Mouse (Mus musculus): Measurements from ENCODE around the gene Gdf10. TPM values are rescaled to one million over a fixed set of nuclear protein-coding genes. Genes with fewer than 3 reads are reported as not detected.

Gene Gdf10
- polyA plus RNA-seq, 1 experiment from 2014 or later = 37.0 TPM

GRCm38 (mm10) chr14:33902783-33903182 lies 20.6 kb upstream of the Gdf10 start:
- Histone ChIP-seq H3K36me3 (no peaks in the 10 kb centered on the region), H3K4me1 (no peaks in the 10 kb centered on the region), H3K4me3 (replicated peaks) (no peak overlapping the region), H3K9ac (no peak overlapping the region), H3K4me2 (replicated peaks) (no peak overlapping the region), H3K27me3 (peaks cover 10% of the 10 kb centered on the region; the same call in 1 of the 2 replicates), H3K27ac (replicated peaks) (no peak overlapping the region), H3K9me3 (replicated peaks) (no peaks in the 10 kb centered on the region)
- no peak for ATAC-seq (ENCODE audit: insufficient number of reproducible peaks, low FRiP score, low TSS enrichment, low read depth)
- 91% methylated on average over 4 of the region's 4 CpGs for WGBS

DNA sequence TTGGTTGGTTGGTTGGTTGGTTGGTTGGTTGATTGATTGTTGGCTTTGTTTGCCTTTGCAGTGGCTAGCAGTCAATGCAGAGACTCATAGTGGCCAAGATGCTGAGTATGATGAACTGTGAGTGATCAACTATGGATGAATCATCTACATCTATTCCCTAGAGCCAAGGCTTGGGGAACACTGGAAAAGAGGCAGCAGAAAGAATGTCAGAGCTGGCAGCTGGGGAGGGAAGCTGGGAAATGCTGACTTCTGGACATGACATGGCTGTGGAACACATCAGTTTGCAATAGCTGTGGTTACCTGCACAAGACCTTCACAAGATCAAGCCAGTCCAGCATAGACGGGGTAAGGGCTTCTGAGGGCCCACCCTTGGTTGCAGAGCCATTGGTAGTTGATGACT lies 20.2 kb upstream of the Gdf10 start:
- H3K27ac ChIP-seq (replicated peaks) = no peak overlapping the region
- no peak overlapping the region for H3K4me2 ChIP-seq (replicated peaks)
- no peaks in the 10 kb centered on the region for H3K9me3 ChIP-seq (replicated peaks)
- no peak overlapping the region for H3K9ac ChIP-seq
- peaks cover 10% of the 10 kb centered on the region; the same call in 1 of the 2 replicates for H3K27me3 ChIP-seq
- no peaks in the 10 kb centered on the region for H3K4me1 ChIP-seq
- no peak overlapping the region for H3K4me3 ChIP-seq (replicated peaks)
- no peak for ATAC-seq (ENCODE audit: insufficient number of reproducible peaks, low FRiP score, low TSS enrichment, low read depth)
- 81% methylated on average over 1 of the region's 1 CpGs for WGBS
- no peaks in the 10 kb centered on the region for H3K36me3 ChIP-seq

DNA sequence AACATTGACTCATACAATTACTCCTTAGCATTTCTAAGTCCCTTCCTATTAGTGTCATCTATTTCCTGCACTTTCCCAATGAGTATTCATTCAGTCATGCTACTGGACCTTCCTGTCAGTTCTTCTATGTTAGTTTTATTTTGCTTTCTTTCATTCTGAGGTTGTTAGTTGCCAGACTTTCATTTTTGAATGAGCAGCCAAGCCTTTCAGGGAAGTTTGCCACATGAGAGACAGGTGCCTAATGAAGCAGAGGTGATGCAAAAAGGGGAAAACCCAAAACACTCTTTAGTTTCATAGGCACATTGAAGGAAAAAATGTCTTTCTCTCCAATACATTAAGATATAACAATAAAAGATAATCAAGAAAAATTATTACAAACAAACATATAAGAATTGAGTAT lies 18.5 kb upstream of the Gdf10 start:
- Histone ChIP-seq H3K9ac (no peak overlapping the region), H3K27me3 (peaks cover 10% of the 10 kb centered on the region; the same call in 1 of the 2 replicates), H3K36me3 (no peaks in the 10 kb centered on the region), H3K4me1 (no peaks in the 10 kb centered on the region), H3K27ac (replicated peaks) (no peak overlapping the region), H3K4me2 (replicated peaks) (no peak overlapping the region), H3K9me3 (replicated peaks) (no peaks in the 10 kb centered on the region), H3K4me3 (replicated peaks) (no peak overlapping the region)
- ATAC-seq (ENCODE audit: insufficient number of reproducible peaks, low FRiP score, low TSS enrichment, low read depth) = no peak

DNA sequence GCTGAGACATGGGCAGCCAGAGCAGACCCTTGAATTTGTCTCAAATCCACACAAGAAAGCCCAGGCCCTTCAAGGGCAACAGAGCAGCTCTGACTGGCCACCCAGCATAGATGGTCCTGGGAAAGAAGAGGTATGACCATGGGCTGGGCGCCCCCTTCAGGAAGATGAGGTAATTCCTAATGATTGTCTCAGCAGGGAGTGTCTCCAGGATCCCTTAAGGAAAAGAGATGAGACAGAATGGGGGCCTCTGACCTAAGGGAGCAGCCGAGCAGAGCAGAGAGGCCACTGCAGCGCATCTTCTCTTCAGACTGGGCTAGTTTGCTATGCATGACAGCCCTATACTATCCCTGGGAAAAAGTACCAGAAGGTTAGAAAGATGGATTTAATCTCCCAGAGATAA lies 9.7 kb upstream of the Gdf10 start:
- no peak overlapping the region for H3K4me3 ChIP-seq (replicated peaks)
- ATAC-seq (ENCODE audit: insufficient number of reproducible peaks, low FRiP score, low TSS enrichment, low read depth) = no peak
- peaks cover 12% of the 10 kb centered on the region for H3K4me1 ChIP-seq
- H3K36me3 ChIP-seq = no peaks in the 10 kb centered on the region
- no peak overlapping the region for H3K27ac ChIP-seq (replicated peaks)
- 37% methylated on average over 3 of the region's 3 CpGs for WGBS
- H3K9ac ChIP-seq = no peak overlapping the region
- 0 out of 2 replicates have a peak, but pooled peaks cover 4% of the 10 kb centered on the region for H3K27me3 ChIP-seq
- no peaks in the 10 kb centered on the region for H3K9me3 ChIP-seq (replicated peaks)
- no peak overlapping the region for H3K4me2 ChIP-seq (replicated peaks)

- WGBS = 87% methylated on average over 9 of the region's 9 CpGs
- Histone ChIP-seq H3K4me2 (replicated peaks) (no peak overlapping the region), H3K4me1 (peaks cover 16% of the 10 kb centered on the region), H3K27me3 (0 out of 2 replicates have a peak, but pooled peaks cover 5% of the 10 kb centered on the region), H3K4me3 (replicated peaks) (no peak overlapping the region), H3K9ac (no peak overlapping the region), H3K9me3 (replicated peaks) (no peaks in the 10 kb centered on the region), H3K27ac (replicated peaks) (no peak overlapping the region), H3K36me3 (no peaks in the 10 kb centered on the region)
- no peak for ATAC-seq (ENCODE audit: insufficient number of reproducible peaks, low FRiP score, low TSS enrichment, low read depth)
Observed at GRCm38 (mm10) chr14:33914206-33914605, 9.2 kb upstream of the Gdf10 start.

GRCm38 (mm10) chr14:33920727-33921559 lies 2.4 kb upstream of the Gdf10 start:
- no peak for ATAC-seq (ENCODE audit: insufficient number of reproducible peaks, low FRiP score, low TSS enrichment, low read depth)
- no peaks in the 10 kb centered on the region for H3K36me3 ChIP-seq
- no peaks in the 10 kb centered on the region for H3K9me3 ChIP-seq (replicated peaks)
- no peak overlapping the region for H3K4me3 ChIP-seq (replicated peaks)
- no peak overlapping the region for H3K9ac ChIP-seq
- WGBS = 32% methylated on average over 14 of the region's 14 CpGs
- peaks cover 56% of the 10 kb centered on the region for H3K27me3 ChIP-seq
- H3K4me2 ChIP-seq (replicated peaks) = no peak overlapping the region
- H3K4me1 ChIP-seq = peaks cover 38% of the 10 kb centered on the region
- H3K27ac ChIP-seq (replicated peaks) = no peak overlapping the region

DNA sequence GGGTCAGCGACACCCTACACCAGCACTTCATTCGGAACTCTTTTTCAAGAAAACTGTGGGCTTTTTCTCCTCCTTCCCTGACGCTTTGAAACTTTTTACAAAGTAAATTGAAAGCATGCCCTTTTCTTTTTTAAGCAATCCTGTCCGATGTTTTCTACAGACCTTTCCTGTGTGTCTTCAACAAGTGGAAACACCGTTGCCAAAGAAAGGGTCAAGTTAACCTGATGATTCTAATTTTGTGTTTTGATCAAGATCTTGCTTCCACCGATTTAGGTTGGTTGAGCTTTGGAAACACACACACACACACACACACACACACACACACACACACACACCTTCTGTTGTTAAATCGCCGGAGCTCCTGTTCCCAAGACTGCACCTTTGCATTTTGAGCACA lies 618 bp upstream of the Gdf10 start:
- H3K4me1 ChIP-seq = peaks cover 38% of the 10 kb centered on the region
- 8% methylated on average over 8 of the region's 8 CpGs for WGBS
- H3K9me3 ChIP-seq (replicated peaks) = no peaks in the 10 kb centered on the region
- peak overlapping the region; percentile 57 for H3K4me3 ChIP-seq (replicated peaks)
- H3K27me3 ChIP-seq = peaks cover 65% of the 10 kb centered on the region
- no peak for ATAC-seq (ENCODE audit: insufficient number of reproducible peaks, low FRiP score, low TSS enrichment, low read depth)
- no peak overlapping the region for H3K9ac ChIP-seq
- H3K27ac ChIP-seq (replicated peaks) = no peak overlapping the region; the same call in 1 of the 2 replicates
- H3K4me2 ChIP-seq (replicated peaks) = peak overlapping the region; percentile 96
- no peaks in the 10 kb centered on the region for H3K36me3 ChIP-seq

GRCm38 (mm10) chr14:33931853-33932252 lies 8.5 kb downstream of the Gdf10 start:
- Histone ChIP-seq H3K9me3 (replicated peaks) (no peaks in the 10 kb centered on the region), H3K36me3 (no peaks in the 10 kb centered on the region; the same call in 1 of the 2 replicates), H3K4me2 (replicated peaks) (no peak overlapping the region), H3K4me3 (replicated peaks) (no peak overlapping the region), H3K27ac (replicated peaks) (no peak overlapping the region), H3K4me1 (peaks cover 15% of the 10 kb centered on the region; the same call in 1 of the 2 replicates), H3K27me3 (peaks cover 28% of the 10 kb centered on the region), H3K9ac (no peak overlapping the region)
- 55% methylated on average over 17 of the region's 17 CpGs for WGBS
- no peak for ATAC-seq (ENCODE audit: insufficient number of reproducible peaks, low FRiP score, low TSS enrichment, low read depth)

GRCm38 (mm10) chr14:33932935-33933703 lies 9.7 kb downstream of the Gdf10 start:
- Histone ChIP-seq H3K36me3 (no peaks in the 10 kb centered on the region; the same call in 1 of the 2 replicates), H3K4me3 (replicated peaks) (no peak overlapping the region), H3K27me3 (peaks cover 27% of the 10 kb centered on the region), H3K27ac (replicated peaks) (no peak overlapping the region), H3K9ac (no peak overlapping the region), H3K4me2 (replicated peaks) (no peak overlapping the region), H3K9me3 (replicated peaks) (no peaks in the 10 kb centered on the region), H3K4me1 (peaks cover 15% of the 10 kb centered on the region; the same call in 1 of the 2 replicates)
- ATAC-seq (ENCODE audit: insufficient number of reproducible peaks, low FRiP score, low TSS enrichment, low read depth) = 0 out of 2 replicates have a peak, but pooled peaks have one; percentile 41
- 36% methylated on average over 10 of the region's 10 CpGs for WGBS

- H3K27me3 ChIP-seq = peaks cover 27% of the 10 kb centered on the region
- no peak overlapping the region for H3K9ac ChIP-seq
- H3K4me1 ChIP-seq = peaks cover 15% of the 10 kb centered on the region; the same call in 1 of the 2 replicates
- H3K9me3 ChIP-seq (replicated peaks) = no peaks in the 10 kb centered on the region
- no peak overlapping the region for H3K4me3 ChIP-seq (replicated peaks)
- H3K36me3 ChIP-seq = no peaks in the 10 kb centered on the region; the same call in 1 of the 2 replicates
- no peak for ATAC-seq (ENCODE audit: insufficient number of reproducible peaks, low FRiP score, low TSS enrichment, low read depth)
- WGBS = 40% methylated on average over 5 of the region's 5 CpGs
- H3K4me2 ChIP-seq (replicated peaks) = no peak overlapping the region
- no peak overlapping the region for H3K27ac ChIP-seq (replicated peaks)
Observed at GRCm38 (mm10) chr14:33933778-33934317, 10.5 kb downstream of the Gdf10 start.

- Histone ChIP-seq H3K9ac (no peak overlapping the region), H3K4me3 (replicated peaks) (no peak overlapping the region), H3K9me3 (replicated peaks) (no peaks in the 10 kb centered on the region), H3K36me3 (no peaks in the 10 kb centered on the region), H3K4me1 (0 out of 2 replicates have a peak, but pooled peaks cover 4% of the 10 kb centered on the region), H3K27me3 (peaks cover 3% of the 10 kb centered on the region; the same call in 1 of the 2 replicates), H3K4me2 (replicated peaks) (peak overlapping the region; percentile 36), H3K27ac (replicated peaks) (no peak overlapping the region)
- WGBS = 28% methylated on average over 9 of the region's 9 CpGs
- ATAC-seq (ENCODE audit: insufficient number of reproducible peaks, low FRiP score, low TSS enrichment, low read depth) = no peak
Observed at GRCm38 (mm10) chr14:33939117-33939516, 15.7 kb downstream of the Gdf10 start.

Measured in embryonic facial prominence, embryonic 15.5 days (tissue).